Mouse (Mus musculus): ENCODE measurements around the gene Stk10. TPM values are rescaled to one million over a fixed set of nuclear protein-coding genes. Genes with fewer than 3 reads are reported as not detected.

The Stk10 gene
- total and polyA plus RNA-seq, 3 experiments, result 8.4 to 10.1 (median 9.2) TPM

DNA sequence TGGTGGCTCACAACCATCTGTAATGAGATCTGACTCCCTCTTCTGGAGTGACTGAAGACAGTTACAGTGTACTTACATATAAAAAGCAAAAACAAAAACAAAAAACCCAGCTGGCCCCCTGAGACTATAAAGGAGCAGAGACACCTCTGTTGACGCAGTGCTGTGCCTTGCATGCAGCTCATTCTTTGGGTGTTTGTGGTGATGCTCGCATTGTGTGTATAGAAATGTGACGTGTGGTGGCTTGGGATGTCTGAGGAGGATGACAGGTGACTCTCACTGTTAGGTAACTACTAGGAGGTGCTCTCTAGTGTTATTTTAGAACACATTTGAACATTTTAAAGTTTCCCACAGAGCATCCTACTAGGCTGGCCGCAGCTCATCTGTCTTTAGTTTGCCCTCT, 2.5 kb downstream of the Stk10 start:
- Histone ChIP-seq H3K9ac (ENCODE audit: low read depth, low read length) (no peak overlapping the region), H3K79me2 (replicated peaks; ENCODE audit: control insufficient read depth, insufficient read depth, low read length) (no peaks in the 10 kb centered on the region), H3K27ac (no peak overlapping the region; the same call in 1 of the 2 replicates), H3K4me1 (ENCODE audit: control insufficient read depth, insufficient read depth, low read length) (peaks cover 17% of the 10 kb centered on the region), H3K36me3 (ENCODE audit: control insufficient read depth, insufficient read depth, low read length) (no peaks in the 10 kb centered on the region), H3K27me3 (ENCODE audit: control insufficient read depth, insufficient read depth, low read length) (no peaks in the 10 kb centered on the region), H3K4me3 (no peak overlapping the region)
- intact Hi-C loops (cut with DNase I), result no loop called here
- DNase-seq, result no peak
- no peak for TF ChIP-seq POLR2A (IDR thresholded peaks at IDR 0.05; ENCODE audit: insufficient read depth, low read depth, low read length)
- no peak for TF ChIP-seq EP300 (IDR thresholded peaks at IDR 0.05; ENCODE audit: insufficient read depth, low read depth, low read length)
- TF ChIP-seq CTCF (IDR thresholded peaks at IDR 0.05), result no peak
- WGBS, result 89% methylated on average over 4 of the region's 4 CpGs

- DNase-seq, result no peak
- 60% methylated on average over 7 of the region's 7 CpGs for WGBS
- no peak overlapping the region for H3K4me3 ChIP-seq
- H3K79me2 ChIP-seq (replicated peaks; ENCODE audit: control insufficient read depth, insufficient read depth, low read length), result no peaks in the 10 kb centered on the region
- no peak overlapping the region for H3K9ac ChIP-seq (ENCODE audit: low read depth, low read length)
- no peaks in the 10 kb centered on the region for H3K36me3 ChIP-seq (ENCODE audit: control insufficient read depth, insufficient read depth, low read length)
- TF ChIP-seq POLR2A (IDR thresholded peaks at IDR 0.05; ENCODE audit: insufficient read depth, low read depth, low read length), result no peak
- no peak for TF ChIP-seq CTCF (IDR thresholded peaks at IDR 0.05)
- no peak for TF ChIP-seq EP300 (IDR thresholded peaks at IDR 0.05; ENCODE audit: insufficient read depth, low read depth, low read length)
- H3K27me3 ChIP-seq (ENCODE audit: control insufficient read depth, insufficient read depth, low read length), result no peaks in the 10 kb centered on the region
- H3K4me1 ChIP-seq (ENCODE audit: control insufficient read depth, insufficient read depth, low read length), result peaks cover 23% of the 10 kb centered on the region
- intact Hi-C loops (cut with DNase I), result no loop called here
- peak overlapping the region; percentile 67; the same call in 1 of the 2 replicates for H3K27ac ChIP-seq
These were observed 3.8 kb downstream of the Stk10 start for GRCm38 (mm10) chr11:32536954-32537353.

- no peaks in the 10 kb centered on the region for H3K27me3 ChIP-seq (ENCODE audit: control insufficient read depth, insufficient read depth, low read length)
- WGBS, result 19% methylated on average over 6 of the region's 6 CpGs
- H3K79me2 ChIP-seq (replicated peaks; ENCODE audit: control insufficient read depth, insufficient read depth, low read length), result no peaks in the 10 kb centered on the region
- no peaks in the 10 kb centered on the region for H3K36me3 ChIP-seq (ENCODE audit: control insufficient read depth, insufficient read depth, low read length)
- H3K4me3 ChIP-seq, result no peak overlapping the region
- intact Hi-C loops (cut with DNase I), result loop anchor here (2.0 kb wide), 2 partner anchors 16 to 24 kb away; no protein-coding TSS in a partner anchor
- H3K4me1 ChIP-seq (ENCODE audit: control insufficient read depth, insufficient read depth, low read length), result peaks cover 26% of the 10 kb centered on the region
- peak; percentile 65 to 67 for DNase-seq
- H3K9ac ChIP-seq (ENCODE audit: low read depth, low read length), result no peak overlapping the region
- peak overlapping the region; percentile 67 for H3K27ac ChIP-seq
- TF ChIP-seq EP300 (IDR thresholded peaks at IDR 0.05; ENCODE audit: insufficient read depth, low read depth, low read length), result 0 out of 2 replicates have a peak, but pooled peaks have one; percentile 8
- no peak for TF ChIP-seq POLR2A (IDR thresholded peaks at IDR 0.05; ENCODE audit: insufficient read depth, low read depth, low read length)
- 0 out of 2 replicates have a peak, but pooled peaks have one; percentile 9 for TF ChIP-seq CTCF (IDR thresholded peaks at IDR 0.05)
These were observed 5.3 kb downstream of the Stk10 start for GRCm38 (mm10) chr11:32538435-32538834.

DNA sequence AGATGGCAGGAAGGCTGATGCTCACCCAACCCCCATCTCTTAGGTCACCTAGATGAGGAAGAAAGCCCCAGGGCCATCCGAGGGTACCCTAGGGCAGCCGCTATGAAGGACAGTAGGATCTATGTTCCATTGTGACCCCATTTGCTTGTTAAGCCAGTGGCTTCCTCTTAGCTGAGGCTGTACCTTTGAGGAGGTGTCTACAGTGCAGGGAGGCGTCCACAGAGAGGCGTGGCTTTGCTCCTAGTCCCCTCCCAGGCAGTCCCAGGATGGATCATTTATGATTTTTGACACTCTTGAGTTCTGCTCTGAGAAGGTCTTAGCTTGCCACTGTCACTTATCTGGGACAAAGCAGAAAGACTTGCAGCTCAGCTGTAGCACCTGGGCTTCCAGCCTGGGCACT, 5.7 kb downstream of the Stk10 start:
- Histone ChIP-seq H3K27me3 (ENCODE audit: control insufficient read depth, insufficient read depth, low read length) (no peaks in the 10 kb centered on the region), H3K36me3 (ENCODE audit: control insufficient read depth, insufficient read depth, low read length) (no peaks in the 10 kb centered on the region), H3K4me3 (no peak overlapping the region), H3K4me1 (ENCODE audit: control insufficient read depth, insufficient read depth, low read length) (peaks cover 26% of the 10 kb centered on the region), H3K27ac (peak overlapping the region; percentile 67), H3K9ac (ENCODE audit: low read depth, low read length) (no peak overlapping the region), H3K79me2 (replicated peaks; ENCODE audit: control insufficient read depth, insufficient read depth, low read length) (no peaks in the 10 kb centered on the region)
- intact Hi-C loops (cut with DNase I), result loop anchor here (2.0 kb wide), 2 partner anchors 16 to 24 kb away; no protein-coding TSS in a partner anchor
- DNase-seq, result no peak
- TF ChIP-seq EP300 (IDR thresholded peaks at IDR 0.05; ENCODE audit: insufficient read depth, low read depth, low read length) (no peak), POLR2A (IDR thresholded peaks at IDR 0.05; ENCODE audit: insufficient read depth, low read depth, low read length) (no peak), CTCF (IDR thresholded peaks at IDR 0.05) (no peak)
- WGBS, result 62% methylated on average over 4 of the region's 4 CpGs

GRCm38 (mm10) chr11:32539717-32540116, 6.6 kb downstream of the Stk10 start:
- WGBS, result 67% methylated on average over 7 of the region's 7 CpGs
- no peaks in the 10 kb centered on the region for H3K79me2 ChIP-seq (replicated peaks; ENCODE audit: control insufficient read depth, insufficient read depth, low read length)
- no peaks in the 10 kb centered on the region for H3K36me3 ChIP-seq (ENCODE audit: control insufficient read depth, insufficient read depth, low read length)
- H3K27ac ChIP-seq, result peak overlapping the region; percentile 67
- intact Hi-C loops (cut with DNase I), result loop anchor here (2.0 kb wide), 2 partner anchors 15 to 23 kb away; no protein-coding TSS in a partner anchor
- no peak overlapping the region for H3K4me3 ChIP-seq
- DNase-seq, result no peak
- H3K27me3 ChIP-seq (ENCODE audit: control insufficient read depth, insufficient read depth, low read length), result no peaks in the 10 kb centered on the region
- no peak for TF ChIP-seq POLR2A (IDR thresholded peaks at IDR 0.05; ENCODE audit: insufficient read depth, low read depth, low read length)
- no peak for TF ChIP-seq CTCF (IDR thresholded peaks at IDR 0.05)
- no peak for TF ChIP-seq EP300 (IDR thresholded peaks at IDR 0.05; ENCODE audit: insufficient read depth, low read depth, low read length)
- H3K4me1 ChIP-seq (ENCODE audit: control insufficient read depth, insufficient read depth, low read length), result peaks cover 26% of the 10 kb centered on the region
- H3K9ac ChIP-seq (ENCODE audit: low read depth, low read length), result no peak overlapping the region

DNA sequence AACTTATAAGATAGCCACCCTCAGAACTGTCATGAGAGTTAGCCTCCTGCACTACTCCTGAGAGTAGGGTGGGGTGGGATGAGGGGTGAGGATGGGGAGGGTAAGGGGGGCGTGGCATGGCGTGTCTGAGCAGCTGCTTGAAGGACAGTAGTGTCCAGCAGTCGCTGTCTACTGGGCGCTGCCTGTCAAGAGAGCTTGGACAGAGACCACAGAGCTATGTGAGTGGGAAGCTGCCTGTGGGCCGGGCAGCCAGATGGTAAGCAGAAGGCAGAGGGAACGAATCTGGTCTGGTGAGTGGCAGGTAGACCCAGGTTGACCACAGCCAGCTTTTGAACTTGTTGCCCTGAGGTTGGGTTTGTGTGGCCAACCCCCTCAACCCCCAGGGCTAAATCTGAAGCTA, 7.4 kb downstream of the Stk10 start:
- intact Hi-C loops (cut with DNase I), result no loop called here
- Histone ChIP-seq H3K27me3 (ENCODE audit: control insufficient read depth, insufficient read depth, low read length) (no peaks in the 10 kb centered on the region), H3K36me3 (ENCODE audit: control insufficient read depth, insufficient read depth, low read length) (no peaks in the 10 kb centered on the region), H3K79me2 (replicated peaks; ENCODE audit: control insufficient read depth, insufficient read depth, low read length) (no peaks in the 10 kb centered on the region), H3K4me1 (ENCODE audit: control insufficient read depth, insufficient read depth, low read length) (peaks cover 26% of the 10 kb centered on the region), H3K27ac (no peak overlapping the region; the same call in 1 of the 2 replicates), H3K9ac (ENCODE audit: low read depth, low read length) (no peak overlapping the region), H3K4me3 (no peak overlapping the region)
- no peak for TF ChIP-seq POLR2A (IDR thresholded peaks at IDR 0.05; ENCODE audit: insufficient read depth, low read depth, low read length)
- TF ChIP-seq CTCF (IDR thresholded peaks at IDR 0.05), result no peak
- TF ChIP-seq EP300 (IDR thresholded peaks at IDR 0.05; ENCODE audit: insufficient read depth, low read depth, low read length), result no peak
- DNase-seq, result no peak
- WGBS, result 80% methylated on average over 6 of the region's 6 CpGs

Data from heart, adult 2 months (tissue).